Mouse (Mus musculus): ENCODE results near the gene Mkrn2os.

DNA sequence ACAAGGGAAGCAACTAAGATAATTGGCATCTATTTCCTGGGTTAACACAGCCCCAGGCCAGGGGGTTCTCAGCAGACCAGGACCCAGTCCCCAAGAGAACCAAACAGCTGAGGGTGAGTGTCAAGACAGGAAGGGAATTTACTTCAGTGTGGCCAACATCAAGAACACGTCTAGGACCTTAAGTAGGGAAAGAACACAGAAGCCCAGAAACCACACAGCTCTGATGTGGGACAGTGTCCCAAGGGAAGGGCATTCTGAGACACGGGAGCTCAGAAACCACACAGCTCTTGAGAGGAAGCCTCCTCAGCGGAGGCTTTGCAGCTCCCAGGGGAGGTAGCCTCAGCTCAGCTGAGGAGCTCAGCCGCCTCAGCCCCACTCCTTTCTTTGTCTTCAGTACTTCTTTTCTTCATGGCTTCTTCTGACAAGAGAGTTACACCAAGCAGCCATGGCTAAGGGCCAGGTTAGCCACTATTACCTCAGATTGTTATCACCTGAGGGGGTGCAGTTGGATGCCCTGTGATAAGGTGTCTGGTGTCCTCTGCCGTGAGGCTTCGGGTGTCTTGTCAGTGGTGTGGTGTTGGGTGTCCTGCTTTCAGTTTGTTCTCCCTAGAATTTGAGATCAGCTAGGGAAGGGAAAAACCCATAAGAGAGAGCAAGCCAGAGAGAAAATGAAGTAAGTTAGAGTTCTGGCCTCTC lies 8.8 kb downstream of the Mkrn2os start:
- TF ChIP-seq POLR2A (IDR thresholded peaks at IDR 0.05; ENCODE audit: extremely low read depth, insufficient read depth, low read length) (no peak), CTCF (IDR thresholded peaks at IDR 0.05; ENCODE audit: extremely low read depth, insufficient read depth, low read length) (no peak)
